Mouse (Mus musculus) neural tube, embryonic 10.5 days (tissue): ENCODE measurements around the gene Disp1.

ENCODE experiments used
- DNase-seq: peaks from one replicate; pipeline ENCODE4 v3.0.0-alpha.2; 2017; ENCODE audit warnings: low spot score; ENCODE audit errors: extremely low spot score

Gene Disp1

DNA sequence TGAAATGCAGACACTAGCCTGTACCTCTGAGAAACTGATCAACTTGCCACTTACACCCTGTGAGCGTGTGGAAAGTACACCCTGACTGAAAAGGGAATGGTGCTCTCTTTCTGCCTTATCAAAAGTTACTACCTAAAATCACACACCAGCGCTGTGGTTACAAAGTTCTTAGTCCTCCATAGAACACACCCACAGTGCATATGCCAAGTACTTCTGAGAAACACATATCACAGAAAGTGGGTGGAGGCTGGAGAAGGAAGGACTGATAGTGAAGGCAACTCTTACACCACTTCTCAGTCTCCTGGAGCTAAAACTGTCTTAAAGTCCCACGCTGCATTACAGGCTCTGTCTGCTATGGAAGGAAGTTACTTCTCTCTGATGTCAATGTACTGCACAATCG is 86.9 kb downstream of the Disp1 start:
- DNase-seq: no peak

DNA sequence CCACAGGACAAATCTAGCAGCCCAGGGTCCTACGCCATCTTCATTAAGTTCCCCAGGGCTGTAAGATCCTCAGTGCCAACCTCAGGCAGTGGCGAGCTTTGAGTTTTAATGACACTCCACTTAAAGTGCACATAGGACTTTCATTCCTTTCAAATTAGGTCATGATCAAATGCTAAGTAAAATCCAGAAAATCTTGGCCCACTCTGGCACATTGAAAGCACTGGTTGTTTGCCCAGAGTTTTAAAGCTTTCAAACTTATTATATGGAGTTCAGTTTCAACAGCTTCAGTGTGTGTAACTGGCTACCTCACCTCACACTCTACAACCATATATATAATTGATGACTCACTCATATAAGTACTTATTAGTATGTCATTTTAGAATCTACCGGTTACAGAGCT is 87.9 kb downstream of the Disp1 start:
- no peak for DNase-seq

DNA sequence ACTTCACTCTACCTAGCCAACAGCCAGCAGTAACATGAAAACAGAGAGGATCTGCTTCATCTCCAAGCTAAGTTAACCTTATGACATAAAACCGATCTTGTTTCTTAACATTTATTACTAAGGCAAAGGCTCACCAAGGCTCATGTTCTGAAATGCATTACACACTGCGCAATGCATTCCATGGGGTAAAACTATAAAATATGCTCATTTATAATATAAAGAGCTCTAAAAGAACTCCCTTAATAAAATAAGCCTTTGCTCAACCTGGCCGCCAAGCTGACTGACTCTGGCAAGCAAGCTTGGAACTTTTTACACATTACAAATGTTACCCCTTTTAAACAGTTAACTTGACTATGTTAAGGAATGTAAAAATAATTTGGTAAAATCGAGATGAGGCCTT is 94.1 kb downstream of the Disp1 start:
- DNase-seq: no peak

DNA sequence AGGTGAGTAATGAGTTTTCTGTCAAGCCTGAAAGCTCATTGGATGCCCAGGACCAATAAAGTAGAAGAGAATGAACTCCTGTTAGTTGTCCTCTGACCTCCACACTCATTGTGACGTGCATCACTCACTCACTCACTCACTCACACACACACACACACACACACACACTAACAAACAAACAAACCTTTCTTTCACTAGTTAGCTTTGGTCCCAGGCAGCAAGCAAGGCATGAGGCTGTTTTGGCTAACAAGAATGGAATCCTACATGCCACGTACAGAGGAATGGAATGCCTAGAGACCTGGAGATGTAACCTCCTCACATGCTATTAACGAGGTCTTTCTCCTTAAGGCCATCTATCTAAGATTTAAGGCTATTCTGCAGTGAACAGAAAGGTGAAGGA is 97.6 kb downstream of the Disp1 start:
- no peak for DNase-seq

DNA sequence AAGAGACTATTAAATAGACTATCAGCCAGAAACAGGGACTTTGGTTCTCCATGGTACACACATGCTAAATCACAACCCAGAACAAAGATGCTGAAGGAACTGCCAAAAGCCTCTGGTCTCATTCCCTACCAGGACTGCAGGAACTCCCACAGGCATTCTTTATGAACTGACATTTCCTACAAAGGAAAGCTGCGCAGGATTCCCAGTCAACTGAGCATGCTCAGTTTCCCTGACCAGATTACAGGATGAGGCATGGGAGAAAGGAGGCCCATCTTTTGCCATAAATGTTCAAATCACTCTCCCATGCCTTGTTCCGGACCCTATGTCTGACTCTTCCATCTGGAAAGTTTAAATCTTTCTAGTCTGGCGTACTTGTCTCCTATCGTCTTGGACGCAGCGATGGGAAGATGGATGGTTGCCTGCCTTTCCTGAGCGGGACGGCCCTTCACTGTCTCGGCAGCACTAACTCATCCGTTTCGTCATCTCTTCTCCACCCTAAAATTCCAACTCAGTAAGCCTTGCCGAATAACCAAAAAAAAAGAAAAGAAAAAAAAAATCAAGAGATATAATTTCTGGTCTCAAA is 100.9 kb downstream of the Disp1 start:
- no peak for DNase-seq

DNA sequence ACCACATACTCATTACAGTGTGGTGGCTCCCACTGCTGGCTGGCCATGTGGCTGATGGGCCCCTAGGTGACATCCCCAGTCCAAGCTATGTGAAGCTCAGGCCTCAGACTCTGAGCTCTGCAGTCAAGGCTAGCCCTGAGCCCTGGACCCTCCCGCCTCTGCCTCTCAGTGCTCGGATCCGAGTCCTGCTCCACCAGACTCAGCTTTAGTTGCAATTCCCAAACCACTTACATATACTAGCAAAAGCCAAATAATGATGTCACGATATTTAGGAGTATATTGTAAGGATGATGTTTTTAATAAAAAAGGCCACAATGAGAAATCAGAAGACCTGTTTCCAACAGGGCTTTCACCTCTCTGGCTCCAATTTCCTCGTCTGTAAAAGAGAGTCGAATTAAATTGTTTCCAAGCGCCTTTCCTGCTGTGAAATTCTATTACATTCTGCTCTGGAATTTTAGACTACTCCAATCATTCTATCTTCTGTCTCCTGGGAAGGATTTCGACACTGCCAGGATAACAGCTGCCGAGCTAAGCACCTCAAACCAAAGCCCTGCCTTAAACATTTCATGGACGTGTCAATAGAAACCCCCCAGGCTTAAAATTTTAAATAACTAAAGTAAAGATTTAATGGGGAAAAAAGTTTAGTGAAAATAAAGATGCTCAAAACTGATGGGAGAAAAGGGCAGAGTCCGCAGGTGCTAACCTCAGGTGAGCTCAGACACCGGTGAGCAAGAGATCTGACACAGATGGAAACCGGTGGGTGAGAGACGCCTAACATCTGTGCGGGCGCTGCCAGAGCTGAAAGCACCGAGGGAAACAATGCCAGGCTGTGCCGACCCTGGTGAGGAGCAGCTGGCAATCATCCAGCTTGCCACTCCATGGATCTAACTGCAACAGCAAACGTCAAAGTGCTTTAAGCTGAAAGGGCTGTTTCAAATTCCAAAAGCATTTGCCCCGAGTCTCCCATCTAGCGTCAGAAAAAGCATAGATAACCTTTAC is 103.2 kb downstream of the Disp1 start:
- no peak for DNase-seq

DNA sequence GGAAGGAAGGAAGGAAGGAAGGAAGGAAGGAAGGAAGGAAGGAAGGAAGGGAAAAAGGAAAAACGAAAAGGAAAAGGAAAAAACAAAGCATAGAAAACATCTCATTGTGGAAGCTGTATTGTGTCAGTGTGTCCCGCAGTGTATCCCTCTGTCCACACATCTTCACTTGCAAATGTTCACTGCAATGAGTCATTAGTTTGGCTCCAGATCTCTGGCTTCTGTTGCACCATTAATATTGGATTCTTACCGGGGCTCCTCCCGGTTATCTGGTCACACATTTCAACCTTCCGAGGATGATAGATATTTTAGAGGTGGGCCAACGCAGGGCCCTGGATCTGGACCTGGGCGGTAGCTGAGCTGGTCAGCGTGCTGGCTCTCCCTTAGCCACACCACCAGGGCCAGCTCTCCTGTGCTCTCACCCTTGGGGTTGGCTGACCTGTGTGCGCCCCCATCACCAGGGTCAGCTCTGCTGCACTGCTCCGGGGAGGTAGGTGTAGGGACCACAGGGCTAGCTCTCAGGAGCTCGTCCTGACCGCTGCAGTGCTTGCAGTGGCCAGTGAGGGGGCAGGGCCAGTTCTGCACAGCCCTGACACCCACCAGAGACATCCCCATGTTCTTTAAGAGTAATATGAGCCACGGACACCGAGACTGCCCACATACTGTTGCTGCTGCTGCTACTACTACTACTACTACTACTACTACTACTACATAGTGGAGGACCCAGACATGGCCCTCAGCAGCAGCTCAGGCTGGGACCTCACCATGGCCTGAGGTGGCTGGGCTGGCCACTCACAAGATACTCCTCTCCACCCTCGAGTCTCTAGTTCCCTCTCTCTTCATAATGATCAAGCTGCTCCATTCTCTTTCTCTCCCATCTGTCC is 104.1 kb downstream of the Disp1 start:
- no peak for DNase-seq

DNA sequence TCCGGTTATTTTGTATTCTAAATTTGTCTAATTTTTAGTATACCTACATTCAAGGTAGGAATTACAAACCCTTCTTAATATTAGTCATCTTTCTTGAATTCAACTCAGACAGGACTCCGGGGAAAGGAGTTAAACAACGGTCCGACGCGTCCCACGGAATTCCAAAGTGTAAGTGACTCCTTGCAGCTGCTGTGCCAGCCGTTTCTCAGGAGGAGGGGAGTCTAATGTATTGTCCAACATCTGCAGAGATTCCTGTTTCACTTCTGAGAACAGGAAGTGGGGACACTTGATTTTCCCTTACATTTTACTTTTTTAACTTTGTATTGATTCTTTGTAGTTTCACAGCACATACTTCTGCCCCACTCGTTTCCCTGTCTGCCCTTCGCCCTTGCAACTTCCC is 104.9 kb downstream of the Disp1 start:
- no peak for DNase-seq

DNA sequence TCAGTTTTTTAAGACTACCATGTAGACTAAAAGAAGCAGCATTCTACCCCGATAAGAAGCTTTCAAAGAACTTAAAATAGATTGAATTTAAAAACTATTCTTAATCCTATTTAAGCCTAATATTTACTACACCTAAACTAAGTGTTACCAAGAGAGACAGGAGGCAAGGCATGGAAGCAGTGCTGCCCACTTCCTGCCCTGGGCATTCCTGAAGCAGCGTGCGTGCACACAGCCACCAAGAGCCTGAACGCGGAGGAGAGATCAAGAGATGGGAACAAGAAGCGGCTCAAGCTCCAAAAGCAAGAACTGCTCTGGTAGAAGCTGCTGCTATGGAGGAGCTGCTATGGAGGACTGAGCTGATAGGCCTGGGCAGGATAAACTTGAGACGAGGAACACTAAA is 106.2 kb downstream of the Disp1 start:
- DNase-seq: no peak

DNA sequence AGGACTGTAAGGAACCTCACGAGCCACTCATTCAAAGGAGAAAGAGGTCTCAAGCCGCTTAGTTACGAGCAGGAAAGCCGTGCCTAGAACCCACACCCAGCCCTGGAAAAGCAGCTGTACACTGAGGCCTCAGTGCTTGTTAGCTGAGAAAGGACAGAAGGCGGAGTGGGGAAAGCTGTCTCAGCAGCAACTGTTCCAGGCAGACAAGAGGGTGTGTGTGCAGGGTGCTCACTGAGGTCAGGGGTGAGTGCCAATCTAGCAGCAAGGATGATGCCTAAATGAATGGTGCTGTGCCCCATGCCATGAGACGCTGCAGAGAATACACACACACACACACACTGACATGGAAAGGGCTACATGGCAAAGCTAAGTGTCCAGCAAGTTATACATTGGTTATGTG is 106.8 kb downstream of the Disp1 start:
- DNase-seq: no peak

DNA sequence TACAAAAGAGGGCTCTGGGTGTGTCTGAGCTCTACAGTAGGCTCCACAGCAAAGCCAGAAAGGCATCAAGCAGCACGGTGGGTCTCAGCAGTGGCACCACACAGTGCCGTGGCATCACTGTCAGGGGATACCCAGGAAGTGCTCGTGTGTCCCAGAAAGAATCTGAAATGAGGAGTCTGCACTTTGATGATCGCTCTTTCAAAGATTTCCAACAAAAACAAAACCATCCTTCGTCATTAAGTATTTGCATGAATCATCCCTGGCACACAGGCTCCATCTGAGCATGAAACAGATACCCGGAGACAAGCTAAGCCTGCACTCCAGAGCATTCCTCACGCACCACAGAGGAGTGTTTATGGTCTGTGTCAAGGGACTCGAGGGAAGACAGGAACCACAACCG is 107.8 kb downstream of the Disp1 start:
- DNase-seq: no peak

DNA sequence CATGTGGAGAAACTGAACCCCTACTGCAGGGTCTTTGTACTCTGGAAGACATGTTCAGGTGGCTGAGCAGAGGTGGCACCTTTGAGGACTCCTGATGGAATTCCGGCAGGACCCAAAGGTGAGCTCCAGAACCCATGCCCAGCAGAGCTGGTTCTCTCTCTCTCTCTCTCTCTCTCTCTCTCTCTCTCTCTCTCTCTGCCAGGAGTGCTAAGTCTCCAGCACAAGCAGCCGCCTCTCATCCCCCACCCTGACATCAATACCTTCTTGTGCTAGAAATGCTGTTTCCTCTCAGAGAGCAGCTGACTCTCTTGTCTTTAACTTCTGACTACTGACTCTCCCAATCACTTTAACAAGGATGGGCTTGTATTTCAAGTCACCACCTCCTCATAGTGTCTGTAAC is 113.8 kb downstream of the Disp1 start:
- no peak for DNase-seq

- DNase-seq: no peak
These were observed 116.6 kb downstream of the Disp1 start for GRCm38 (mm10) chr1:183104696-183105095.

DNA sequence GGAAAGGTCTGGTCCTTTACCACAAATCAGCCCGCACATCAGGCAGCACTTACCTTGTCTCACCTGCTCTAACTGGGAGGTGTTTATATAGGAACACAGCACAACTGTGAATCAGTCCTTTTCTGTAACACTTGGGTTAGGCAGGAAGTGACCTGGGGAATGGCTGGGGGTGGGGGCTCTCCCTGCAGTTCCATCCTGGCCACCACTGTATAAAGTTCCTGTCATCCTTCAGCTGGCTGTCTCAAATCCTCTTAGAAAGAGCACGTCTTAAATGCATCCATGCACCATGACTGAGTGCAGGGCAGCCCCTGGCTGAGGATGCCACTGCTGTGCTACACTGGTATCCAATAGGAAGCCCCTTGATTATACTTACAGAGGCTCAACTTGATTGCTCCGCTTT is 118.5 kb downstream of the Disp1 start:
- no peak for DNase-seq

GRCm38 (mm10) chr1:183102153-183102552 is 119.2 kb downstream of the Disp1 start:
- DNase-seq: peak; percentile 42

DNA sequence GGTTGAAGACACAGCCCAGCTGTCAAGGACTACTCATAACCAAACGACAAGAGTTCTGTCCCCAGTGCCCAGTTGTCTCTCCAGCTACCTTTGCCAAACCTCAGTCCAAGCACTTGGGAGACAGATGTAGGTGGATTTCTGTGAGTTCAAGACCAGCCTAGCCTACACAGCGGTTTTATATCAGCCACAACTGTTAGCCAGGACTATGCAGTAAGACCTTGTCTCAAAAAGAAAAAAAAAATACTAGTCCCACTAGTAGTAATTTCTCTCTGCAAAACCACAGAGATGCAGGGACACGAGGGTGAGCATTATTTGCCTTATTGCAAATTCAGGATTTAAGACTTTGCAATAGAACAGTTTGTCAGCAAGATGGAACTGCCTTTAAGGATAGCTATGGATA is 120.0 kb downstream of the Disp1 start:
- no peak for DNase-seq

DNA sequence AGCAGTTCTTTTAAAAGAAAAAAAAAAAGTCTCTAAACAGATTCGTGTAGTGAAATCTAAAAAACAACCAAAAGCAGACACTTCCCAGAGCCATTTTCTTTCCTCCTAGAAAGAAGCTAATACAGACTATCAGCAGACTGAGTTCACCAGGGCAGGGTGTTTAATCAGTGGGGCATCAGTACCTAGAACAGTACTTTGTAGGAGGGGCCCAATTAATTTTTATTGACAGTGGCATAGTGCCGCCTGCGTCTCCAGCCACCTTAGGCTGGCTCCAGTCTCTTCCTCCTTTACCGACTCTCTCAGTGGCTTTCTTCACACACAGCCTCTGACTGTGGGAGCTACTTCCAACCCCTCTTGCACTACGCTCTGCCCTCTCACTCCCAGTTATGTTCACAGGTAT is 121.1 kb downstream of the Disp1 start:
- no peak for DNase-seq

DNA sequence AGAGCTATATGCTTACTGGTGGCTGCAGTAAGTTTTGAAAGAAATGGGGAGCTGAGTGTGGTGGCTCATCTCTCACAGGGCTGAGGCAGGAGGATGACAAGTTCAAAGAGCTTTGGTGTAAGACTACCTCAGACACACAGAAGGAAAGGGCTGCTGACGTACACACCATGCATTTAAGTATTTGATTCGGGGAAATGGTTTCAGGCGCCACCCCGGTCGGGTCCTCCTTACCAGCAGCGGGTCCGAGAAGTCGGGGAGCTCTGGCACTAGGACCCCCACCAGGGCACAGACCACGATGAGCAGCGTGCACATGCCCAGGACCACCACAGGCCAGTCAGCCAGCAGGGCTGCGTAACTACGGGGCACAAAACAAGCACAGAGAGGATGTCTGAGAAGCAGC is 121.6 kb downstream of the Disp1 start:
- DNase-seq: no peak

- DNase-seq: no peak
These were observed 123.7 kb downstream of the Disp1 start for GRCm38 (mm10) chr1:183097606-183098005.

- no peak for DNase-seq
These were observed 125.8 kb downstream of the Disp1 start for GRCm38 (mm10) chr1:183095454-183096088.

GRCm38 (mm10) chr1:183092296-183092695 is 129.0 kb downstream of the Disp1 start:
- DNase-seq: no peak
